Mouse (Mus musculus): Measurements from ENCODE around the gene Zc3h7a. TPM values are rescaled to one million over a fixed set of nuclear protein-coding genes. Genes with fewer than 3 reads are reported as not detected.

Gene Zc3h7a
- polyA plus RNA-seq, 1 experiment from 2014 or later = 113 TPM

- DNase-seq (ENCODE audit: low spot score) = no peak
- ATAC-seq (ENCODE audit: low FRiP score) = no peak
- Histone ChIP-seq H3K4me2 (replicated peaks; ENCODE audit: low read depth, low read length) (no peak overlapping the region), H3K4me3 (ENCODE audit: low read depth, low read length) (no peak overlapping the region), H3K4me1 (replicated peaks; ENCODE audit: control insufficient read depth, insufficient read depth, low read length) (0 out of 2 replicates have a peak, but pooled peaks cover 2% of the 10 kb centered on the region), H3K9me3 (ENCODE audit: control insufficient read depth, low read length) (no peaks in the 10 kb centered on the region), H3K27me3 (ENCODE audit: control insufficient read depth, insufficient read depth, low read length) (no peaks in the 10 kb centered on the region), H3K9ac (ENCODE audit: low read depth, low read length) (no peak overlapping the region), H3K27ac (ENCODE audit: low read depth, low read length) (no peak overlapping the region), H3K36me3 (ENCODE audit: control insufficient read depth, insufficient read depth, low read length) (peaks cover 27% of the 10 kb centered on the region)
- WGBS = 92% methylated on average over 4 of the region's 4 CpGs
Observed at GRCm38 (mm10) chr16:11197052-11197451, 20.9 kb upstream of the Zc3h7a start.

- Histone ChIP-seq H3K27ac (ENCODE audit: low read depth, low read length) (no peak overlapping the region), H3K36me3 (ENCODE audit: control insufficient read depth, insufficient read depth, low read length) (peaks cover 23% of the 10 kb centered on the region), H3K4me1 (replicated peaks; ENCODE audit: control insufficient read depth, insufficient read depth, low read length) (no peaks in the 10 kb centered on the region), H3K9me3 (ENCODE audit: control insufficient read depth, low read length) (no peaks in the 10 kb centered on the region), H3K27me3 (ENCODE audit: control insufficient read depth, insufficient read depth, low read length) (no peaks in the 10 kb centered on the region), H3K4me3 (ENCODE audit: low read depth, low read length) (no peak overlapping the region), H3K4me2 (replicated peaks; ENCODE audit: low read depth, low read length) (no peak overlapping the region), H3K9ac (ENCODE audit: low read depth, low read length) (no peak overlapping the region)
- DNase-seq (ENCODE audit: low spot score) = no peak
- 90% methylated on average over 2 of the region's 2 CpGs for WGBS
- ATAC-seq (ENCODE audit: low FRiP score) = no peak
Observed at GRCm38 (mm10) chr16:11193231-11193630, 17.0 kb upstream of the Zc3h7a start.

- Histone ChIP-seq H3K9ac (ENCODE audit: low read depth, low read length) (no peak overlapping the region), H3K4me2 (replicated peaks; ENCODE audit: low read depth, low read length) (no peak overlapping the region), H3K9me3 (ENCODE audit: control insufficient read depth, low read length) (no peaks in the 10 kb centered on the region), H3K27me3 (ENCODE audit: control insufficient read depth, insufficient read depth, low read length) (no peaks in the 10 kb centered on the region), H3K36me3 (ENCODE audit: control insufficient read depth, insufficient read depth, low read length) (peaks cover 10% of the 10 kb centered on the region; the same call in 1 of the 2 replicates), H3K4me3 (ENCODE audit: low read depth, low read length) (no peak overlapping the region), H3K4me1 (replicated peaks; ENCODE audit: control insufficient read depth, insufficient read depth, low read length) (no peaks in the 10 kb centered on the region), H3K27ac (ENCODE audit: low read depth, low read length) (no peak overlapping the region)
- DNase-seq (ENCODE audit: low spot score) (no peak), ATAC-seq (ENCODE audit: low FRiP score) (no peak)
- WGBS = 93% methylated on average over 7 of the region's 7 CpGs
Observed at GRCm38 (mm10) chr16:11190150-11190549, 14.0 kb upstream of the Zc3h7a start.

- WGBS = 65% methylated on average over 2 of the region's 2 CpGs
- no peak for ATAC-seq (ENCODE audit: low FRiP score)
- no peak overlapping the region for H3K4me2 ChIP-seq (replicated peaks; ENCODE audit: low read depth, low read length)
Observed at GRCm38 (mm10) chr16:11177404-11177803, 1.2 kb upstream of the Zc3h7a start.

GRCm38 (mm10) chr16:11176884-11177244 is 671 bp upstream of the Zc3h7a start:
- no peaks in the 10 kb centered on the region for H3K36me3 ChIP-seq (ENCODE audit: control insufficient read depth, insufficient read depth, low read length)

More at GRCm38 (mm10) chr16:11177404-11177803, 1.2 kb upstream of the Zc3h7a start:
- H3K27ac ChIP-seq (ENCODE audit: low read depth, low read length) = no peak overlapping the region
- H3K9me3 ChIP-seq (ENCODE audit: control insufficient read depth, low read length) = no peaks in the 10 kb centered on the region
- 0 out of 2 replicates have a peak, but pooled peaks cover 2% of the 10 kb centered on the region for H3K27me3 ChIP-seq (ENCODE audit: control insufficient read depth, insufficient read depth, low read length)
- H3K4me3 ChIP-seq (ENCODE audit: low read depth, low read length) = no peak overlapping the region
- no peak for DNase-seq (ENCODE audit: low spot score)
- H3K9ac ChIP-seq (ENCODE audit: low read depth, low read length) = no peak overlapping the region
- no peaks in the 10 kb centered on the region for H3K36me3 ChIP-seq (ENCODE audit: control insufficient read depth, insufficient read depth, low read length)
- H3K4me1 ChIP-seq (replicated peaks; ENCODE audit: control insufficient read depth, insufficient read depth, low read length) = 0 out of 2 replicates have a peak, but pooled peaks cover 3% of the 10 kb centered on the region

GRCm38 (mm10) chr16:11175489-11176207 is 545 bp downstream of the Zc3h7a start:
- H3K4me2 ChIP-seq (replicated peaks; ENCODE audit: low read depth, low read length) = peak overlapping the region; percentile 76
- H3K27me3 ChIP-seq (ENCODE audit: control insufficient read depth, insufficient read depth, low read length) = 0 out of 2 replicates have a peak, but pooled peaks cover 2% of the 10 kb centered on the region
- ATAC-seq (ENCODE audit: low FRiP score) (peak; percentile 72), DNase-seq (ENCODE audit: low spot score) (peak; percentile 72)
- no peaks in the 10 kb centered on the region for H3K36me3 ChIP-seq (ENCODE audit: control insufficient read depth, insufficient read depth, low read length)
- H3K4me3 ChIP-seq (ENCODE audit: low read depth, low read length) = peak overlapping the region; percentile 92
- H3K9me3 ChIP-seq (ENCODE audit: control insufficient read depth, low read length) = no peaks in the 10 kb centered on the region
- H3K27ac ChIP-seq (ENCODE audit: low read depth, low read length) = peak overlapping the region; percentile 85
- peak overlapping the region; percentile 87 for H3K9ac ChIP-seq (ENCODE audit: low read depth, low read length)
- 0 out of 2 replicates have a peak, but pooled peaks cover 3% of the 10 kb centered on the region for H3K4me1 ChIP-seq (replicated peaks; ENCODE audit: control insufficient read depth, insufficient read depth, low read length)
- under 1% methylated on average over 71 of the region's 72 CpGs for WGBS

More at GRCm38 (mm10) chr16:11176884-11177244, 671 bp upstream of the Zc3h7a start:
- ATAC-seq (ENCODE audit: low FRiP score) (no peak), DNase-seq (ENCODE audit: low spot score) (no peak)
- H3K4me2 ChIP-seq (replicated peaks; ENCODE audit: low read depth, low read length) = peak overlapping the region; percentile 76
- H3K9ac ChIP-seq (ENCODE audit: low read depth, low read length) = peak overlapping the region; percentile 87
- H3K27me3 ChIP-seq (ENCODE audit: control insufficient read depth, insufficient read depth, low read length) = 0 out of 2 replicates have a peak, but pooled peaks cover 2% of the 10 kb centered on the region
- H3K4me1 ChIP-seq (replicated peaks; ENCODE audit: control insufficient read depth, insufficient read depth, low read length) = 0 out of 2 replicates have a peak, but pooled peaks cover 3% of the 10 kb centered on the region
- peak overlapping the region; percentile 92 for H3K4me3 ChIP-seq (ENCODE audit: low read depth, low read length)
- under 1% methylated on average over 4 of the region's 4 CpGs for WGBS
- H3K27ac ChIP-seq (ENCODE audit: low read depth, low read length) = no peak overlapping the region
- H3K9me3 ChIP-seq (ENCODE audit: control insufficient read depth, low read length) = no peaks in the 10 kb centered on the region

- no peak for DNase-seq (ENCODE audit: low spot score)
- no peak; the same call in 1 of the 2 replicates for ATAC-seq (ENCODE audit: low FRiP score)
Observed at GRCm38 (mm10) chr16:11175100-11175488, 1.1 kb downstream of the Zc3h7a start.

GRCm38 (mm10) chr16:11174671-11175081 is 1.5 kb downstream of the Zc3h7a start:
- Histone ChIP-seq H3K27me3 (ENCODE audit: control insufficient read depth, insufficient read depth, low read length) (0 out of 2 replicates have a peak, but pooled peaks cover 2% of the 10 kb centered on the region), H3K9me3 (ENCODE audit: control insufficient read depth, low read length) (no peaks in the 10 kb centered on the region), H3K4me1 (replicated peaks; ENCODE audit: control insufficient read depth, insufficient read depth, low read length) (0 out of 2 replicates have a peak, but pooled peaks cover 3% of the 10 kb centered on the region), H3K4me3 (ENCODE audit: low read depth, low read length) (peak overlapping the region; percentile 92), H3K4me2 (replicated peaks; ENCODE audit: low read depth, low read length) (peak overlapping the region; percentile 76), H3K9ac (ENCODE audit: low read depth, low read length) (peak overlapping the region; percentile 87; the same call in 1 of the 2 replicates), H3K27ac (ENCODE audit: low read depth, low read length) (no peak overlapping the region), H3K36me3 (ENCODE audit: control insufficient read depth, insufficient read depth, low read length) (no peaks in the 10 kb centered on the region)
- DNase-seq (ENCODE audit: low spot score) (peak; percentile 80), ATAC-seq (ENCODE audit: low FRiP score) (no peak)
- WGBS = 7% methylated on average over 10 of the region's 10 CpGs

More at GRCm38 (mm10) chr16:11175100-11175488, 1.1 kb downstream of the Zc3h7a start:
- peak overlapping the region; percentile 87 for H3K9ac ChIP-seq (ENCODE audit: low read depth, low read length)
- 0 out of 2 replicates have a peak, but pooled peaks cover 3% of the 10 kb centered on the region for H3K4me1 ChIP-seq (replicated peaks; ENCODE audit: control insufficient read depth, insufficient read depth, low read length)
- peak overlapping the region; percentile 76 for H3K4me2 ChIP-seq (replicated peaks; ENCODE audit: low read depth, low read length)
- no peaks in the 10 kb centered on the region for H3K9me3 ChIP-seq (ENCODE audit: control insufficient read depth, low read length)
- 17% methylated on average over 9 of the region's 9 CpGs for WGBS
- H3K4me3 ChIP-seq (ENCODE audit: low read depth, low read length) = peak overlapping the region; percentile 92
- H3K27ac ChIP-seq (ENCODE audit: low read depth, low read length) = peak overlapping the region; percentile 85; the same call in 1 of the 2 replicates
- H3K27me3 ChIP-seq (ENCODE audit: control insufficient read depth, insufficient read depth, low read length) = 0 out of 2 replicates have a peak, but pooled peaks cover 2% of the 10 kb centered on the region
- H3K36me3 ChIP-seq (ENCODE audit: control insufficient read depth, insufficient read depth, low read length) = no peaks in the 10 kb centered on the region
